Mouse (Mus musculus) skeletal muscle tissue, adult 2 months (tissue): ENCODE measurements at regions not wholly inside any gene's neighbourhood (a gene's known extent, or its start where the extent isn't known, plus 50 kb on each side); places are given as distances from the start of the nearest gene placed in this dataset.

Experiments
- DNase-seq: peaks from one replicate; pipeline ENCODE4 v3.0.0-alpha.2; 2012; ENCODE audit warnings: low read depth, low spot score

DNA sequence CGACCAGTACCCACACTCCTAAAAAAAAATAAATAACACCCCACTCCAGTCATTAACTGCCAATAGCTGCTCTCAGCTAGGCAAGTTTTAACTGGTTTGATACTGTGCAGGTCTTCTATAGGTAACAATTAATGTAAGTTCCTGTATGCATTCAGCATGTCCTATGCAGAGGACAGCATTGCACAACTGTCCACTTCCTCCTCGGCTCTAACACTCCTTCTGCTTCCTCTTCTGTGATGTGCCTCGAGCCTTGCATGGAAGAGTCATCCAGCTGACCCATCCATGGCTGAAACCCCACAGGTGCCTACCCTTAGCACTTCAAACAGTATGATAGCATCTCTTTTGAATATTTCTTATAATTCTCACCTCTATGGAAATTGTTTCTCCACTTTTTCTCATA, 449.4 kb upstream of the Rag2 start:
- no peak for DNase-seq

- DNase-seq, result no peak
Observed at GRCm38 (mm10) chr2:101206637-101207036, 417.9 kb upstream of the Rag2 start.

DNA sequence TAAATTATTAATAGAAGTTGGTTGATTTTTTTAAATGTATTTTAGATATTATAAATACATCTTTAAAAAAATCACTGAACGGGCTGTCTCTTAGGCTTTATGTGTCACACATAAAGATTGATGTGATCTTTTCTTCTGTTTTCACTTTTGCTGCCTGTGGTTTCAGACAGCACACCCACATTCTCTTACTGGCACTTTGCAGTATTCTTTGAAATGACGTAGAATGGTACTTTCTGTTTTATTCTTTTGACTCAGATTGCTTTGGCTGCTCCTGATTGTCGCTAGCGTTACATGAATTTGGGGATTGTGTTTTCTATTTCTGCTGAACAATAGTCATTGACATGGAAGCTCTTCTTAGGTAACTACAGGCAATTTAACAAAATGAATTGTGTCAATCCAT, 415.4 kb upstream of the Rag2 start:
- DNase-seq, result no peak

- DNase-seq, result no peak
Observed at GRCm38 (mm10) chr2:101220759-101221158, 403.8 kb upstream of the Rag2 start.

DNA sequence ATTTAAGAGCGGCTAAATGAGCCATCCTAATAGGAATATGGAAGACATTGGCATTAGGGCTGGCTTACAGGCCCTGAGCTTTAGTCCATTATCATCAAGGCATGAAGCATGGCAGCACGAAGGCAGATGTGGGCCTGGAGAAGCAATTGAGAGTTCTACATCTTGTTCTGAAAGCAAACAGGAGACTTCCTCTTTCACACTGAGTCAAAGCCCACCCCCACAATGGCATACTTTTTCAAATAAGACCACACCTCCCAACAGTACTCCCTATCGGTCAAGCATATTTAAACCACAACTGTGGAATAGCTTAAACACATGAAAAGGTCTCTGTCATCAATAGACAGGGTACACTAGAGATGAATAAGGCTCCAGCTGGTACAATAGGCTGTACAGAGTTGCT, 381.5 kb upstream of the Rag2 start:
- DNase-seq, result no peak

DNA sequence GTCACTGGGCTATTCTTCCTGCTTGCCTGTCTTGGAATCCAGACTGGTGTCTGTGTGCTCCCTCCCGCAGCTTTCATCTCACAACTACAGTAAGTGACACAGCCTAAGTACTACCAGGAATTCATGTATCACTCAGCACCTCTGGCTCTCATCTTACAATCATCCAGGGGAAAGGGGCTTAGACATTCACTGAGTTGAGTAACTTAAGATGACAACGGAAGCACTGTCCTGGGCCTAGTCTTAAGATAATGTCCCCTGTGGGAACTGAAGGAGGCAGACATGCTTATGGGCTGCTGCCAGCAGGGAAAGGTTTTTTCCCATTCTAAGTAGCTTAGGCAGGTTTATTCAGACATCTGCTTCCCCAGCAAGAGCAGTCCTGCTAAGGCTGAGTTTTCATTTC, 377.4 kb upstream of the Rag2 start:
- no peak for DNase-seq

DNA sequence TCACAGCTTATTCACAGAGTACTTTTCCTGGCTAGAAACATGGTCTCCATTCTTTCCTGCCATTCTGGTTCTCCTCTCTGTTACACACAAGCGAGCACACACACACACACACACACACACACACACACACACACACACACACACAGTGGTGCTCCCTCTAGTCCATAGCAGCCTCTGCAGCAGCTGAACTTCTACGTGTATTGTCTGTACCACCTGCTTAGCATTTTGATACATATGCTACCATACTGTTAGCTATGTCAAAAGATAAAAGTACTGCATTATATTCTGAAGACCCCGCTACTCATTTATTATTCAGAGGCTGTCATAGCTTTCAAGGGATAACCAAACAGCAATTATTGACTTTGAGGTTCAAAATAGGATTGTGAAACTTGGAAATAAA, 372.3 kb upstream of the Rag2 start:
- DNase-seq, result no peak

DNA sequence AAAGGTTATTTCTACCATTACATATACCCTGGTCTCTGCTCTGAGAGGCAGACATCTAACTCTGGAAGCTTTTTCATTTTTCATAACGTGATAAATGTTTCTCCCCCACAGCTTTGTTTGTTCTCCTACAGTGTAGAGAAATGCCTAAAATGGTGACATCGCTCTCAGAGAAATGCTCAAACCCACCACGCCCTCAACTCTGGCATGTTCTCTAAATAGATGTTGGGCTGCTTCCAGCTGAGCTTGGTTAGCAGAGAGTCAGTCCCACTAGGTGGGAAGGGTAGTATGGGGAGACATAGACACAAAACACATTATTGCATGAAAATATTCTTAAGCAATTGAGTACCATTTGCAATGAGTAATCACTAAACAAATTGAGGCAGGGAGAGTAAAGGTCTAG, 368.1 kb upstream of the Rag2 start:
- no peak for DNase-seq

DNA sequence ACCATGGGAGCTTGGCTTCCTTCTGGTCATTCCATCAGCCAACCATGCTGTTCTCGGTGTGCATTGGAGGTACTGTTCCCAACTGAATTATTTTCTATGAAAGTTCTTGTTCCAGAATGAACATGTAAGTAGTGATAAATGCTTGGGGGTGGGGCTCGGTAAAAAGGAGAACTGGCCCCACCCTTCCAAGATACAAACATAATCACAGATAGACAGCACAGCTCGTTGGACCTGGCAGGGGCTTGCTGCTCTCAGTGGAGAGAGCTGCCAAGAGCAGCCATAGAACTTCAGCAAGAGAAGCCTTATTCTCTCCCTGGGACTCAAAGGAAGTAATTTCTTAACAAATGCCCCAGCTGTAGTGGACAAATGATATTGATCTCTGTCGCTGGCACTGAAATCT, 360.6 kb upstream of the Rag2 start:
- DNase-seq, result no peak

- no peak for DNase-seq
Observed at GRCm38 (mm10) chr2:101266685-101267374, 357.7 kb upstream of the Rag2 start.

DNA sequence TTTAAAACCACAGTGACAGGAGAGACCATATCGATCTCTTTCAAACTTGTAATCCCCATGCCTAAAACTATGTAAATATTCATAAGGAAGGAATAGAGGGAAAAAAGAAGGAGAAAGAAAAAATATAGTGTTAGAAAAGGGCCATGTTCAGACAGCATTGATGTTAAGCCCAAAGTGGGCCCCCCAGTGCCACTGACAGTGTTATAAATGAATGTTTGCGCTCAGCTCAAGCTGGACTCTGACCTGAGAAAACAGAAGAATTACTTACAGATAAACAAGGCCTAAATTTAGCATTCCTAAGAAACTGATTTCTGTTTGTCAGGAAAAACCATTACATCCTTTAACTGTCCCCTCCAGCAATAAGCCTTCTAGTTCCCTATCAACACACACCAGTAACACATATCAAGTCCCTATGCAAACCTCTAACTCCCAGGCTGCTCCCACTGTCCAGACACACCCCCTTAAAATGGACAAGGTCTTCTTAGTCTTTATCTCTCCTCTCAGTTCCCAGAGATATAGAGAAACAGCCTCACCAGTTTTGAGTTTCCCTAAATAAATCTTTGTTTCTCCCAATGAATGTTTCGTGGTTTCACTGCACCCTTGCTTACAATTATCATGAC, 350.4 kb upstream of the Rag2 start:
- DNase-seq, result no peak

GRCm38 (mm10) chr2:101284886-101285285, 339.6 kb upstream of the Rag2 start:
- DNase-seq, result no peak

DNA sequence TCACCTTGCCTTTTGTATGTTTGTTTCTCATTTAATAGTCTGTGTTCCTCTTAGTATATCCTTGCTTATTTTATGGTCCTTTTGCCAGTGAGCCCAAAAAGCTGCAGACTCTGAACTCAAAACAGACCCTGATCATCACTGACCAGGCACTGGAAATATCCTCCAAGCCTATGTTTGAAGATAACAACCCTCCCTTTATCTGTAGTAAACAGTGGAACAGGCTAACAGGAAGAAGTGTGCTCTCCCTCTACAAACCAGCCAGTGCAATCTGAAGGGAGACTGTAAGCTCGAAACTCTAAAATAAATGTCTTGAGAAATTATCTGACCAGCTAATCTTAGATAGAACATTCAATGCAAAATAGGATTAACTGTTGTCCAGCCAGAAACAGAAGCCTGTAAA, 336.4 kb upstream of the Rag2 start:
- no peak for DNase-seq

GRCm38 (mm10) chr2:101289168-101289567, 335.4 kb upstream of the Rag2 start:
- no peak for DNase-seq

DNA sequence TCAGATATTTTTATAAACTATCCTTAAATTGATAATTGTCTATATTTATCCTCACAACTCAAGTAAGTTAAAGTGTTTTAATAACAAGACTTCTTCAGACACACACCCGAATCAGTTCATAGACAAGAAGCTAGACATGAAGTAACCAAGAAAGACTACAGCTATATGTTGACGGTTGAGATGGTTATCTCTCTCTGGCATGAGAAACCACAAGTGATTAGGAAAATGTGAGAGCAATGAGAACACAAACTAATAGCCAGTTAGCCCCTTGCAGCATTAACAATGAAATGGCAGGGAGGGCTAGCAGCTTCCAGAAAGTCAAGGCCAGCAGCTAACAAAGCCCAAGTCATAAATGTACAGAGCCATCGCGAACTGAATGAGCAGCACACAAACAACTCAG, 333.8 kb upstream of the Rag2 start:
- DNase-seq, result no peak

GRCm38 (mm10) chr2:101295678-101296368, 328.7 kb upstream of the Rag2 start:
- no peak for DNase-seq

GRCm38 (mm10) chr2:101296369-101296682, 328.2 kb upstream of the Rag2 start:
- DNase-seq, result no peak

GRCm38 (mm10) chr2:101296778-101297177, 327.7 kb upstream of the Rag2 start:
- DNase-seq, result no peak

- no peak for DNase-seq
Observed at GRCm38 (mm10) chr2:101299126-101299525, 325.4 kb upstream of the Rag2 start.

GRCm38 (mm10) chr2:101300106-101300505, 324.4 kb upstream of the Rag2 start:
- DNase-seq, result no peak

DNA sequence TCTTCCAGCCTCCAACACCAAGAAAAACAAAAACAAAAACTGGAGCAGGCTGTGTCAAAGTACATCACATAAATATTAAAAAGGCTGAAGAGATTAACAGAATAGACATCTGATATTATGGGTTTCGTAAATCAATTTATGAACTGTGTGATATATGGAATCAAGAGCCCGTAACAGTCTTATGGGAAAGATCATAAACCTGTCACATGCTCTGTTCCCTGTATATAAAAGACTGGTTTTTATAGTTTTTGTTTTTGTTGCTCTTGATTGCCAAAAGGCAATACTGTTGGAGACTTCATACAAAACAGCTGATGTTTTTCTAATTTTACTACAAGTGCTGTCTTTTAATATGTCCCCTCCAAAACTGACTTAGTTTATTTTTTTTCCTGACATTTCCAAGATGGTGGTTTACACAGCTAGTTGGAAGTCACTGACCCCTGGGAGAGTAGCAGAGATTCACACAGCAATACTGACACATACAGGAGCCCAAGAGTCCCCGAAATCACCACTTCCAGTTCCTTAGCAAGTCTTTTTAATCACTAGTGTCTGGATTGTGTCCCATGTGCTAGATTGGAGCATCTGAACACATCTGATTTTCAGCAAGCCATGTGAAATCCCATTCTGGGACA, 303.1 kb upstream of the Rag2 start:
- DNase-seq, result no peak

- no peak for DNase-seq
Observed at GRCm38 (mm10) chr2:101356709-101357108, 267.8 kb upstream of the Rag2 start.

DNA sequence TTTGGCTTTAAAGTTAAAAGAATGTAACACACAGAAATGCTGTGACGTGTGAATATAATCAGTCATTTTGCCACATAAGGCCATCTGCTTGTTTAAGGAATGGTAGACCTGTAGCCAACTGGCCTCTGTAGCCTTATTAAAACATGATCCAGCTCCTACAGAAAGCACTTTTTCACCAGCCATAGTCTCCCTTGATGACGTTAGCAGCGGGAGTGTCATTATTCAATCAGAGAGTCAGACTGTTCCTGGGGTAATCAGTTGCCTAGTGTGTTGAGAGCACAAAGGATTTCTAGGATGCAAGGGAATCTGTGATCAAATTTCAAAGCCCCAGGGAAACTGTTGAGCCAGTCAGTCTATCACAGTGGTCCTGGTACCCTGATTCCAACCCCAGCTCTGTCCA, 260.3 kb upstream of the Rag2 start:
- no peak for DNase-seq
